Mouse (Mus musculus) forebrain, embryonic 16.5 days (tissue): ENCODE measurements around the gene Tpm3. TPM values are rescaled to one million over a fixed set of nuclear protein-coding genes. Genes with fewer than 3 reads are reported as not detected.

Experiments
- ATAC-seq: fragments of 200-750 bp; cut with Nextera tagmentation; 2 replicates; pipeline ENCODE4 v1.8.0; 2017; ENCODE audit warnings: mild to moderate bottlenecking, moderate library complexity
- H3K27ac ChIP-seq: fragments of 300-500 bp; sonication (generic); 2 replicates; pipeline ENCODE4 v1.5.1; 2014; ENCODE audit warnings: low read length, control low read depth
- H3K27me3 ChIP-seq: fragments of 300-500 bp; sonication (generic); replicated peaks from 2 replicates; pipeline ENCODE4 v1.6.1; 2014; ENCODE audit warnings: low read length; ENCODE audit not compliant: control insufficient read depth, insufficient read depth
- H3K36me3 ChIP-seq: fragments of 300-500 bp; sonication (generic); 2 replicates; pipeline ENCODE4 v1.6.1; 2014; ENCODE audit not compliant: control insufficient read depth, insufficient read depth
- H3K4me1 ChIP-seq: fragments of 300-500 bp; sonication (generic); replicated peaks from 2 replicates; pipeline ENCODE4 v1.6.1; 2014; ENCODE audit warnings: low read length; ENCODE audit not compliant: control insufficient read depth, insufficient read depth
- H3K4me2 ChIP-seq: fragments of 300-500 bp; sonication (generic); 2 replicates; pipeline ENCODE4 v1.6.1; 2014; ENCODE audit warnings: mild to moderate bottlenecking, low read length, control low read depth
- H3K4me3 ChIP-seq: fragments of 300-500 bp; sonication (generic); replicated peaks from 2 replicates; pipeline ENCODE4 v1.5.1; 2014; ENCODE audit warnings: mild to moderate bottlenecking, low read length, control low read depth
- H3K9ac ChIP-seq: fragments of 300-500 bp; sonication (generic); replicated peaks from 2 replicates; pipeline ENCODE4 v1.6.1; 2014; ENCODE audit warnings: low read depth, low read length, control low read depth
- H3K9me3 ChIP-seq: fragments of 300-500 bp; sonication (generic); 2 replicates; pipeline ENCODE4 v1.6.1; 2016; ENCODE audit warnings: low read length; ENCODE audit not compliant: control insufficient read depth
- WGBS: fragments of 180-500 bp; shearing (Covaris S2); extraction: QIAGEN DNeasy Blood & Tissue Kit; methylation state at CpG from one replicate; pipeline ENCODE4 v1.1.7; 2014; 5-methylcytosine and 5-hydroxymethylcytosine counted together
- polyA plus RNA-seq: library from polyadenylated mRNA; unstranded; fragments of >200 nt; fragmentation: Nextera tagmentation; extraction: Ambion mirVana; gene quantifications from 2 replicates; pipeline ENCODE4 v1.2.1, GENCODE M21; 2015

Tpm3 gene
- polyA plus RNA-seq, 1 experiment from 2014 or later = 471 TPM

GRCm38 (mm10) chr3:90065553-90065952, 6.9 kb upstream of the Tpm3 start:
- H3K27me3 ChIP-seq = no peaks in the 10 kb centered on the region
- H3K4me1 ChIP-seq = no peaks in the 10 kb centered on the region
- ATAC-seq = no peak
- H3K9me3 ChIP-seq = no peaks in the 10 kb centered on the region
- peaks cover 9% of the 10 kb centered on the region for H3K36me3 ChIP-seq
- WGBS = 63% methylated on average over 3 of the region's 3 CpGs
- no peak overlapping the region for H3K9ac ChIP-seq
- no peak overlapping the region for H3K27ac ChIP-seq
- H3K4me3 ChIP-seq = no peak overlapping the region
- H3K4me2 ChIP-seq = no peak overlapping the region

- Histone ChIP-seq H3K9ac (no peak overlapping the region), H3K4me3 (no peak overlapping the region), H3K9me3 (no peaks in the 10 kb centered on the region), H3K27me3 (no peaks in the 10 kb centered on the region), H3K4me2 (no peak overlapping the region), H3K36me3 (peaks cover 2% of the 10 kb centered on the region; the same call in 1 of the 2 replicates), H3K27ac (no peak overlapping the region), H3K4me1 (no peaks in the 10 kb centered on the region)
- WGBS = 89% methylated on average over 4 of the region's 4 CpGs
- ATAC-seq = no peak
Measured at GRCm38 (mm10) chr3:90067851-90068250, 4.6 kb upstream of the Tpm3 start.

GRCm38 (mm10) chr3:90069688-90070087, 2.8 kb upstream of the Tpm3 start:
- no peaks in the 10 kb centered on the region for H3K36me3 ChIP-seq
- no peak overlapping the region for H3K4me3 ChIP-seq
- H3K4me1 ChIP-seq = no peaks in the 10 kb centered on the region
- no peak overlapping the region for H3K9ac ChIP-seq
- H3K27me3 ChIP-seq = no peaks in the 10 kb centered on the region
- no peaks in the 10 kb centered on the region for H3K9me3 ChIP-seq
- no peak for ATAC-seq
- 86% methylated on average over 7 of the region's 7 CpGs for WGBS
- no peak overlapping the region for H3K4me2 ChIP-seq
- H3K27ac ChIP-seq = no peak overlapping the region

DNA sequence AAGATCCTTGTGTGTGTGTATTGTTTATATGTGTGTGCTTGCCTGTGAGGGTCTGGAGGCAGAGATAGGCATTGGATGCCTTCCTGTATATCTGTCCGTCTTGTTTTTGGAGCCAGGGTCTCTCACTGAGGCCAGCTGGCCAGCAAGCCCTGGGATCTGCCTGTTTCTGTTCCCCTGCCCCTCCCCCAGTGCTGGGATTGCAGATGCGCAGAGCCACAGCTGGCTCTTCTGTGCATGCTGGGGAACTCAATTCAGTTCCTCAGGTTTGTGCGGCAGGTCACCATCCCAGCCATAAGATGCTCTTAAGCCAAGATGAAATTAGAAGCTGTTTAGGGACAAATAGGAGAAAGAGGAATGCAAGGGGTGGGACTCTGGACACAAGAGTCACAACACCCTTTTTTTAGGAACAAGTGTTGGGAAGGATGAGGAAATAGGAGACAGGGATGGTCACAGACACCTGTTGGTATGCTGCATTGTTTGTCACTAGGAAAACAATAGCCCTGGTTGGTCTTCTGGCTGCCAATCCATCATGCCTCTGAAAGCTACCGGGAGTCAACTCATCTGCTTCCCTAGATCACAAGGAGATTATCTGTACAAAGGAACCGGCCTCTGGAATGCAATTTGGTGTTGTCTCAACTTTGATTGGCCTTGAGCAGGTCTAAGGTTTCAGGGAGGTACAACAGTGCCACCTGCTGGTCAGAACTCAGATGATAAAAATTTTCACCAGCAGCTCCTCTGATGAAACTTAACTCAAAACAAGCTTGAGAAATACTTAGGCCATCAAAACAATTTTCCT, 4.7 kb downstream of the Tpm3 start:
- no peak overlapping the region for H3K4me3 ChIP-seq
- no peak for ATAC-seq
- H3K36me3 ChIP-seq = no peaks in the 10 kb centered on the region
- H3K27me3 ChIP-seq = no peaks in the 10 kb centered on the region
- no peak overlapping the region for H3K27ac ChIP-seq
- peaks cover 25% of the 10 kb centered on the region for H3K4me1 ChIP-seq
- H3K4me2 ChIP-seq = no peak overlapping the region
- no peak overlapping the region for H3K9ac ChIP-seq
- 10% methylated on average over 5 of the region's 5 CpGs for WGBS
- H3K9me3 ChIP-seq = no peaks in the 10 kb centered on the region

GRCm38 (mm10) chr3:90078224-90078623, 5.8 kb downstream of the Tpm3 start:
- H3K9me3 ChIP-seq = no peaks in the 10 kb centered on the region
- no peak overlapping the region for H3K9ac ChIP-seq
- H3K36me3 ChIP-seq = no peaks in the 10 kb centered on the region
- H3K27me3 ChIP-seq = no peaks in the 10 kb centered on the region
- no peak overlapping the region for H3K4me3 ChIP-seq
- no peak for ATAC-seq
- no peak overlapping the region for H3K27ac ChIP-seq
- H3K4me2 ChIP-seq = no peak overlapping the region
- H3K4me1 ChIP-seq = peaks cover 36% of the 10 kb centered on the region
- WGBS = 58% methylated on average over 5 of the region's 5 CpGs

- ATAC-seq = peak; percentile 94
- Histone ChIP-seq H3K4me3 (peak overlapping the region; percentile 92), H3K4me1 (peaks cover 46% of the 10 kb centered on the region), H3K9ac (peak overlapping the region; percentile 89), H3K9me3 (no peaks in the 10 kb centered on the region), H3K27ac (peak overlapping the region; percentile 95), H3K36me3 (no peaks in the 10 kb centered on the region), H3K27me3 (no peaks in the 10 kb centered on the region), H3K4me2 (peak overlapping the region; percentile 94)
- WGBS = 0% methylated on average over 31 of the region's 33 CpGs
Measured at GRCm38 (mm10) chr3:90079133-90079762, 6.8 kb downstream of the Tpm3 start.

GRCm38 (mm10) chr3:90079763-90080497, 7.5 kb downstream of the Tpm3 start:
- Histone ChIP-seq H3K4me3 (peak overlapping the region; percentile 92), H3K9me3 (no peaks in the 10 kb centered on the region), H3K27me3 (no peaks in the 10 kb centered on the region), H3K27ac (peak overlapping the region; percentile 95), H3K9ac (peak overlapping the region; percentile 89), H3K4me1 (peaks cover 51% of the 10 kb centered on the region), H3K36me3 (no peaks in the 10 kb centered on the region), H3K4me2 (peak overlapping the region; percentile 94)
- under 1% methylated on average over 52 of the region's 53 CpGs for WGBS
- peak; percentile 68 for ATAC-seq

DNA sequence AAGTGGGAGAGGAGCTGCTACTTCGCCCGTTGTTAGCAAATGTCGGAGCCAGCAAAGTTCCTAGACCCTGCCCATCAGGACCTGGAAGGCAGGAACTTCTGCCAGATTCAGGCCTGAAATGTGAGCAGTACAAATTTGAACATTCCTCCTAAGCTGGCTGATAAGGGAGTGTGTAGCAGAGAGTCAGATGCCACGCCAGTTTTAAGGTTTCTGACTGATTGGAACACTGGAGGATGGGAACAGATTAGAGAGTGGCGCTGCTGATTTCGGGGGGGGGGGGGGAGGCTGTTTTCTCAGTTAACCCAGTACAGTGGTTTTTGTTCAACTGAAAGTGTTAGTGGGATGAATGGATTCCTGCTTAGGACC, 8.0 kb downstream of the Tpm3 start:
- peak overlapping the region; percentile 92 for H3K4me3 ChIP-seq
- no peaks in the 10 kb centered on the region for H3K9me3 ChIP-seq
- peak overlapping the region; percentile 95 for H3K27ac ChIP-seq
- H3K36me3 ChIP-seq = no peaks in the 10 kb centered on the region
- peak overlapping the region; percentile 94 for H3K4me2 ChIP-seq
- H3K27me3 ChIP-seq = no peaks in the 10 kb centered on the region
- peaks cover 53% of the 10 kb centered on the region for H3K4me1 ChIP-seq
- ATAC-seq = no peak
- 3% methylated on average over 6 of the region's 6 CpGs for WGBS
- H3K9ac ChIP-seq = peak overlapping the region; percentile 89
